Mouse (Mus musculus): ENCODE measurements at regions not wholly inside any gene's neighbourhood (a gene's known extent, or its start where the extent isn't known, plus 50 kb on each side); places are given as distances from the start of the nearest gene placed in this dataset.
"Not testable (repeated sequence)": the region's sequence is repeated elsewhere in the genome, so short reads cannot be mapped to it uniquely, and the experiment has no call there.

DNA sequence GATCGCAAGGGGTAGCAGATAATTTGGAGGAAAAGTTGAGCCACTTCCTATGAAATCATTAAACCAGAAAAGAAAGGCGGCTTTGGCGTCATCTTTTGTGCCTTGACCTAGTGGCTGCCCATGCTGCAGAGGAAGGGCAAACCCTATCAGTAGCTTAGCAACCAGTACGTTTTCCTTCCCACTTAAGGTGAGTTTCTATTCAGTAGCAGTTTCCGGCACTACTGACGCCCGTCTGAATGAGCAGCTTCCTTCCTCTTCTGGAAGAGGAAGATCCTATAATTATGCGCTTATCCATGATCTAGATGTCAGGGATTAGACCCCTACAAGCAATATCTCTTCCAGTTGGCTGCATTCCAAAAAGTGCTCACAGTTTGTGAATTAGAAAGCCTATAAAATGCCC, 360.0 kb upstream of the Adamts5 start:
- no peak overlapping the region for H3K4me2 ChIP-seq (replicated peaks)
- no peak for ATAC-seq
- H3K9me3 ChIP-seq = no peaks in the 10 kb centered on the region
- H3K4me3 ChIP-seq (replicated peaks) = no peak overlapping the region
- 0 out of 2 replicates have a peak, but pooled peaks cover 3% of the 10 kb centered on the region for H3K4me1 ChIP-seq (replicated peaks)
- H3K36me3 ChIP-seq = no peaks in the 10 kb centered on the region
- H3K27ac ChIP-seq = no peak overlapping the region
- WGBS = 50% methylated on average over 8 of the region's 8 CpGs
- H3K27me3 ChIP-seq = no peaks in the 10 kb centered on the region
- no peak overlapping the region for H3K9ac ChIP-seq (replicated peaks)

DNA sequence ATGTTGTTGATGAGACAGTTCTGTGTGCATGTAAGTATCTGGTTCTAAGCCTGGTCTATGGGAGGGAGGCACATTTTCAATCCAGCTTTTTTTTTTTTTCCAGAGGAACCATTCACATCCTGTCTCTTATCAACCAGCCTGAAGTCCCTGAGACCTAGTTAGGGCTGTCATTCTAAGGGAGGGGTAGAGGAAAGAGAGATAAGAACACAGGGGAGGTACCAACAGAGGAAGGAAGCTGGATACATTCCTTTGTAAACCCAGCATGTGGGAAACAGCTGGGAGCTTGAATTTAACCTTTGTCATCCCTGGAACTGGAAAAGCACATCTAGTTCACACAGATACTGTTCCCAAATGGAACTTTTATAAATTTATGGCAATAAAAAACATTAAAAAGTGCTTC, 351.0 kb upstream of the Adamts5 start:
- no peak overlapping the region for H3K4me3 ChIP-seq (replicated peaks)
- no peak overlapping the region for H3K4me2 ChIP-seq (replicated peaks)
- H3K36me3 ChIP-seq = no peaks in the 10 kb centered on the region
- H3K9ac ChIP-seq (replicated peaks) = no peak overlapping the region
- H3K4me1 ChIP-seq (replicated peaks) = no peaks in the 10 kb centered on the region
- ATAC-seq = no peak
- no peak overlapping the region for H3K27ac ChIP-seq
- no peaks in the 10 kb centered on the region for H3K9me3 ChIP-seq
- H3K27me3 ChIP-seq = no peaks in the 10 kb centered on the region

DNA sequence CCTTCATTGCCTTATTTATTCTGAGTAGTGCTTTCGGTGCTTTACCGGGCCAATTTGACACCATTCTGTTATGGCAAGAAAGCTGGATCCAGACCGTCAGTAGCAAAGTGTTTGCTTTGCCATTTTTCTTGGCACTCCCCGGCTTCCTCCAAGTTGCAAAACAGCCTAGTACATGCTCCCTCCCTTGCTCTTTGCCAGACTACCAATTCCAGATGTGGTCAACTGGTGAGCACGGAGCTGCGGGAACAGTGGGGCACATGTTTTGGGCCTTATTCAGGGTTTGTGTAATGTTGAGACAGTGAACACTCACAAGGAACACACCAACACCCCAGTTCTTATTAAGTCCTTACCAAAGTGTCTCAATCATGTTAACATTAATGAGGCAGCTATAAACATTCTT, 348.4 kb upstream of the Adamts5 start:
- Histone ChIP-seq H3K27ac (no peak overlapping the region), H3K4me1 (replicated peaks) (no peaks in the 10 kb centered on the region), H3K4me3 (replicated peaks) (no peak overlapping the region), H3K27me3 (no peaks in the 10 kb centered on the region), H3K36me3 (no peaks in the 10 kb centered on the region), H3K9me3 (no peaks in the 10 kb centered on the region), H3K9ac (replicated peaks) (no peak overlapping the region), H3K4me2 (replicated peaks) (no peak overlapping the region)
- 92% methylated on average over 6 of the region's 6 CpGs for WGBS
- ATAC-seq = no peak

DNA sequence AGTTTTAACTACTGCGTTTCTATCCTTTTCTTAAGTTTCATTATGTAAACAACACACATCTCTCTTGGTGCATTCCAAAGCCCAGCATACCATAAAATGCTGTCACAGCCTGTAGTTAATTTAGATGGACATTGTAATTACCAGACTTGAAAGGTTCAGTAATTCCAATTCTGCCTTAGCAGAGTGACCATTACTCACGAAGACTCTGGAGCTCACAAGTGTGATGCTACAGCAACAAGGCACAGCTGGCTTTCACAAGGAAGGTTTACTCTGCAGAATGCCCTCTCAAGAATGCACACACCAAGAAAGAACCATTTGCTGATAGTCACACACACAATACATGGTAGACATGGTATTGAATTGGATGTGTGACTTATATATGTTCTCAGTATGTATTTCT, 342.6 kb upstream of the Adamts5 start:
- no peak for ATAC-seq
- no peak overlapping the region for H3K27ac ChIP-seq
- 77% methylated on average over 2 of the region's 2 CpGs for WGBS
- H3K36me3 ChIP-seq = no peaks in the 10 kb centered on the region
- no peaks in the 10 kb centered on the region for H3K27me3 ChIP-seq
- H3K4me3 ChIP-seq (replicated peaks) = no peak overlapping the region
- no peak overlapping the region for H3K4me2 ChIP-seq (replicated peaks)
- no peaks in the 10 kb centered on the region for H3K4me1 ChIP-seq (replicated peaks)
- no peak overlapping the region for H3K9ac ChIP-seq (replicated peaks)
- no peaks in the 10 kb centered on the region for H3K9me3 ChIP-seq

DNA sequence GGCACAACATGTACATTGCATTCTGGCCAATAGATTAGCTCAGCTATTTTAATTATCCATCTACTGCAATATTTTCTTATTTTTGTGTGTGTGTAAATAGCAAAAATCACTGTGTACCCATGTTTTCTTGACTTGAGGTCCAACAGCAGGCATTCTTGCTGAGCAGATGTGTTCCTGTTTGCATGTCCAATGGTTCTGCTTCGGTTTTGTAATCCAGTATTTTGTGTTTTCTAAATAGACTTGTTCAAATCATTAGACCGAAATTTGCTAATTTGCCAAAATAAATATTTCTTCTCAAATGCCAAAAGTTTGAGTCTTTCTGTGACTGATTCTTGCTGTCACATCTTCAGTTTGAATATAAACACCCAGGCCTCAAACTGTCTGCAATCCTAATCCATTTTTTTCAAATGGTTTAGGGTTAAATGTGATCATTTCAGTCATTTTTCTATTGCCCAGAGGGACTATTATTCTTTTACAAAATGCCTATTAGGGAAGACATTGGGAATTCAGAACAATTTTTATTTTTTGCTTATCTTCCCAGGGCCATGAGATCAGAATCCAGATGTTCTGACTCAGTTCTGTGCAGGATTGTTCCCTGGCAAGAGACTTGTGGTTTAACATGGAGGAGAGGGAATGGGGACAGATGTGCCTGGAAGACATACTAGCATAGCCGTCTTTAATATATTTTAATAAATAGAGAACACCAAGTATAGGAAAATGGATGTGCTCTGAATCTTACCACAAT, 341.3 kb upstream of the Adamts5 start:
- H3K27ac ChIP-seq = no peak overlapping the region
- H3K27me3 ChIP-seq = no peaks in the 10 kb centered on the region
- WGBS = 93% methylated on average over 3 of the region's 3 CpGs
- no peaks in the 10 kb centered on the region for H3K4me1 ChIP-seq (replicated peaks)
- ATAC-seq = no peak
- H3K9me3 ChIP-seq = no peaks in the 10 kb centered on the region
- H3K4me2 ChIP-seq (replicated peaks) = no peak overlapping the region
- H3K9ac ChIP-seq (replicated peaks) = no peak overlapping the region
- H3K36me3 ChIP-seq = no peaks in the 10 kb centered on the region
- no peak overlapping the region for H3K4me3 ChIP-seq (replicated peaks)

DNA sequence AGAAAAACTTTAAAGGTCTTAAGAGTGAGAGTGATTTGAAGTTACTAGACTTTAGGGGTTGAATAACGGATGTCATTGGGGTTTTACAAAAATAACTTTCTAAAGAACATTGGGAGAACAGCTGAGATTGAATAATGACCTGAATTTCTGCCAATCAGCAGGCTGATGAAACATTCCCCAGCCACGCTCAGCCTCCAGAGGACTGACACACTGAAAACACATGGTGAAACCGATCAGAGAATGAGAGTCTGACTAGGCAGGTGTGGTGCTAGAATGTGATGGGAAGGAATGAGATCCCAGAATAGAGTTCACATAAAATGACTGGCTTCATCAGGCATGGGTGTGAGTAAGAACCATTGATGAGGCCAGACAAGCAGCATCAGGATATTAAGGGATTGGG, 321.4 kb upstream of the Adamts5 start:
- Histone ChIP-seq H3K9me3 (no peaks in the 10 kb centered on the region), H3K27ac (no peak overlapping the region), H3K4me2 (replicated peaks) (no peak overlapping the region), H3K27me3 (no peaks in the 10 kb centered on the region), H3K9ac (replicated peaks) (no peak overlapping the region), H3K4me1 (replicated peaks) (no peaks in the 10 kb centered on the region), H3K36me3 (no peaks in the 10 kb centered on the region), H3K4me3 (replicated peaks) (no peak overlapping the region)
- 87% methylated on average over 3 of the region's 3 CpGs for WGBS
- no peak for ATAC-seq

DNA sequence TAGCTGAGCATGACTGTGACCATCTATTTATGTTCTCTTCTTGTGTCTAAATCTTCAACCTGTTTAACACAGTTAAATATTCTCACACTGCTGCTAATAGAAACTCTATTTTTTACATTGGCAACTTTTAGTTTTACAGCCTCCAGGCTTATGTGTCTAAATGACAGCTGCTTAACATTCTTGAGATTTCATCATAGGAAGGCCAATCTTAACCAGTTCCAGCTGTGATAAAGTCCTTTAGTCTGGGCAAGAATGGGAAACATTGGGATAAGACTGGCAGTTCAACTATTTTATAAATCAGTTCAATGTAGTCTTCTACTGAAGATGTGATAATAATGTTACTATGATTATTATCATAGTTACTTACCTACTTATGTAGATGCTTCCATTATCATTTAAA, 308.9 kb upstream of the Adamts5 start:
- ATAC-seq = no peak
- Histone ChIP-seq H3K9me3 (no peaks in the 10 kb centered on the region), H3K27me3 (no peaks in the 10 kb centered on the region), H3K9ac (replicated peaks) (no peak overlapping the region), H3K27ac (no peak overlapping the region), H3K4me3 (replicated peaks) (no peak overlapping the region), H3K4me1 (replicated peaks) (no peaks in the 10 kb centered on the region), H3K36me3 (no peaks in the 10 kb centered on the region), H3K4me2 (replicated peaks) (no peak overlapping the region)

DNA sequence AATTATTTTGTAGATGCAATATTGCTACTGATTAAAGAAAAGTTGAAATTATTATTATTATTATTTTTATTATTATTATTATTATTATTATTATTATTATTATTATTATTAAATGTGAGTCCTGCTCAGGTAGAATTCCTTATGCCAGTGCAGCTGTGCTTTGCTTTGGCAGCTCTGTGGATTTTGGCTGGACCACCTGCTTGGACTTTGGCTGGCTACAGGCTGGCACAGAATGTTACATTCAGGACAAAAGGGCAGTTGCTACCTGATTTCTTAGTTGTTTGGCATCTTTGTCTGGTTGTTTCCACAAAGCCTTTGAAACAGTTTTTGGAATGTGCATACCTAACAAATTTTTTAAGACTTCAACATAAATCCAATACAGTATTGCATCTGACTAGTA, 307.7 kb upstream of the Adamts5 start:
- no peak overlapping the region for H3K9ac ChIP-seq (replicated peaks)
- ATAC-seq = no peak
- no peak overlapping the region for H3K4me2 ChIP-seq (replicated peaks)
- no peaks in the 10 kb centered on the region for H3K4me1 ChIP-seq (replicated peaks)
- no peaks in the 10 kb centered on the region for H3K9me3 ChIP-seq
- no peak overlapping the region for H3K27ac ChIP-seq
- H3K4me3 ChIP-seq (replicated peaks) = no peak overlapping the region
- H3K36me3 ChIP-seq = no peaks in the 10 kb centered on the region
- no peaks in the 10 kb centered on the region for H3K27me3 ChIP-seq

DNA sequence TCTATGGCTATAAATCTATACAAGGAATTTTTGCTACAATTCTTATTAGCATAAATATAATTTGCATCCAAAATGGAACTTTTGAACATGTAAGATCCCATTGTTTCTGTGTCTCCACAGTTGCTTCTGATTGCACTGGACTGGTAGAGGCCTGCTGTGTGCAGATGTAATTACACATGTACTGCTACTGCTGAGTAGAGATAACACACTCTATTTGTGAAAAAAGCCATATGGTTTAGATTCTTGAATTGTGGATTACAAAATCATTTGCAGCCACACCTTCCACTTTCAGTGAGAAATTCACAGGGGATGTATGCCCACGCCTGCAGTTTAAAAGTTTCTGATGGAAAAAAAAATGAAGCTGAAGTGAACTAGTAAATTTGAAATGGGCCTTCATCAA, 288.2 kb upstream of the Adamts5 start:
- H3K27ac ChIP-seq = no peak overlapping the region
- no peak overlapping the region for H3K4me2 ChIP-seq (replicated peaks)
- H3K4me3 ChIP-seq (replicated peaks) = no peak overlapping the region
- H3K27me3 ChIP-seq = no peaks in the 10 kb centered on the region
- H3K4me1 ChIP-seq (replicated peaks) = no peaks in the 10 kb centered on the region
- H3K9ac ChIP-seq (replicated peaks) = no peak overlapping the region
- 83% methylated on average over 1 of the region's 1 CpGs for WGBS
- H3K9me3 ChIP-seq = no peaks in the 10 kb centered on the region
- no peaks in the 10 kb centered on the region for H3K36me3 ChIP-seq
- no peak for ATAC-seq

DNA sequence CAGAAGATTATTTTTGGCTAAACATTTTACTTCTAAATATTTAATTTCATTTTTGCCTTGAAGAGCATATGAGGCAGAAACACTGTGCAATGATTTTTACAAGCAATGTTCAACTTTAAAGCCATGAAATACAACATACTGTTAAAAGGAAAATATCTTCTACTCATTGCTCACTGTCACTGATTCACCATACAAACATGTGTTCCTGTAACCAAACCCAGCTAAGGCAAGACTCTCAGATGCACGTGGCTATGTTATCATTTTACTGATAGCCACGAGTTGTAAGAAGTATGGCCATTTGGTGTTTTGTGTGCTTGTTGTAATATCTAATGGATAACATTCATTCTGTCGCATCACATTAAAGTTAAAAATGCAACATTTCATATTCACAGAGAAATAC, 287.3 kb upstream of the Adamts5 start:
- no peaks in the 10 kb centered on the region for H3K4me1 ChIP-seq (replicated peaks)
- no peaks in the 10 kb centered on the region for H3K27me3 ChIP-seq
- H3K36me3 ChIP-seq = no peaks in the 10 kb centered on the region
- no peaks in the 10 kb centered on the region for H3K9me3 ChIP-seq
- H3K4me3 ChIP-seq (replicated peaks) = no peak overlapping the region
- ATAC-seq = no peak
- no peak overlapping the region for H3K27ac ChIP-seq
- H3K9ac ChIP-seq (replicated peaks) = no peak overlapping the region
- H3K4me2 ChIP-seq (replicated peaks) = no peak overlapping the region
- 90% methylated on average over 3 of the region's 3 CpGs for WGBS

DNA sequence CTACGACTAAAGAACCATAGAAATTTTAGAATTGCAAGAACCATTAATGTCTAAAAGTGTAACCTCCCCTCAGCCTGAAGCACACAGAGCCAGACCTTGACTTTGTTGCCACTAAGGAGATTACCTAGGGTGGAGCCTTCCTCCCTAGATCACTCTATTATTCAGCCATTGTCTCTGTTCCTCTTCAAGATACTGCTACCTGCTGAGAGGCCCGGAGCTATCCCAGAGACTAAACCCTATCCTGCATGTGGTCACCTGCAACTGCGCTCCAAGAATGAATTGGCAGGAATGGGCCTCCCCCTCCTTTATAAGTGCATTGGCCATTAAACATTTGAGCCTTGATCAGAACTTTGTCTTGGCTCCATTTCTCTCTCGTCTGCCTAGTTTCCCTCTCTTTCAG, 286.0 kb upstream of the Adamts5 start:
- H3K4me3 ChIP-seq (replicated peaks); H3K27ac ChIP-seq; H3K9ac ChIP-seq (replicated peaks); H3K36me3 ChIP-seq; H3K9me3 ChIP-seq; H3K4me2 ChIP-seq (replicated peaks); H3K4me1 ChIP-seq (replicated peaks); ATAC-seq; H3K27me3 ChIP-seq: not testable (repeated sequence)
- 52% methylated on average over 4 of the region's 4 CpGs for WGBS

DNA sequence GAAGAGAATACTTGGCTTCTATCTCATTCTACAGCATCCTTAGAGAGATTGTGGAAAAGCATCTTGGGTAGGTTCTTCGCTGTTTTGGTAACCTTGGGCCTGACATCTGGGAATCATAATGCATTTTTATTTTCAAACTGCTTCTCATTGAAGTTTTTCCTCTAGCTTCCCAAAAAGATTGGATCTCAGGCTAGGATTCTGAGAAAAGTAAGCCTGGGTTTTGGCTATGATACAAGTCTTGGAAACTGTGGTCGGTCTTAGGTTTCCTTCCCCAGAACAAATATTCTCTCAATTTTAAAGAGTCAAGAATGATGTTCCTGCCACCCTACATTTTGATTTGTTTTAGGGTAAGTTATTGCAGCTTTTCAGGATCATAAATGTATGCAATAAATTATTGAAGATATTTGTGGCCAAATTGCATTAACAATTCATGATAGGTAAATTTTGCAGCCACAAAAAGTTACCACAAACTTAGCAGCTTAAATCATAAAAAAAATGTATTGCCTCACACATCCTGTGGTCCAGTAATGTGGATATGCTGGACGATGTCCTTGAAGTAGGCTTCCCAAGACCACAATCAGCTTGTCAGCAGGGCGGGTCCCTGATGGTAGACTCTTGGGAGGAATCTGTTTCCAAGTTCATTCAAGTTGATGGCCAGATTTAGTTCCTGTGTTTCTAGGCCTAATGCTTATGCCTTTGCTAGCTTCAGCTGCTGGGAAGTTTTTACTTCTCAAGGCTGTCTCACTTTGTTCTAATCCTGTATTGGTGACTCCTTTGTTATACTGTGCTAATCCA, 257.6 kb upstream of the Adamts5 start:
- Histone ChIP-seq H3K36me3 (no peaks in the 10 kb centered on the region), H3K4me3 (replicated peaks) (no peak overlapping the region), H3K27me3 (no peaks in the 10 kb centered on the region), H3K9ac (replicated peaks) (no peak overlapping the region), H3K4me2 (replicated peaks) (no peak overlapping the region), H3K9me3 (no peaks in the 10 kb centered on the region), H3K27ac (no peak overlapping the region), H3K4me1 (replicated peaks) (no peaks in the 10 kb centered on the region)
- WGBS = 84% methylated on average over 4 of the region's 4 CpGs
- ATAC-seq = no peak

DNA sequence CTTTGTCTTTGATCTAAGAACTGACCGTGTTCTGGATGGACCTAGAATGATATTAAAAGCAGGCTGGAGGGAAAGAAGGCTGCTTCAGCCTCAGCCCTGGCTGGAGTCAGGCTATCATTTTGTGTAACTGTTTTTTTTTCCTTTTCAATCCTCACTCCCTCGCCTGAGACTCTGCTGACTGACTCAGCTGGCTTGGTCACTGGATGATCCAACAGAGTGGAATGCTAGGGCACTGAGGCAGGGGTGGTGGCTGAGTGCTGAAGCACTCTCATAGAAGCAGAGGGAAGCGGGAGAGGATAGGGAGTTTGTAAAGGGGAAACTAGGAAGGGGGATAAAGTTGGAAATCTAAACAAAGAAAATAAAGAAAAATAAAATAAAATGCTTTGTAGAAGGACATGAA, 236.5 kb upstream of the Adamts5 start:
- Histone ChIP-seq H3K9ac (replicated peaks) (no peak overlapping the region), H3K27ac (no peak overlapping the region), H3K4me1 (replicated peaks) (peaks cover 5% of the 10 kb centered on the region; the same call in 1 of the 2 replicates), H3K4me2 (replicated peaks) (no peak overlapping the region), H3K36me3 (no peaks in the 10 kb centered on the region), H3K9me3 (no peaks in the 10 kb centered on the region), H3K4me3 (replicated peaks) (no peak overlapping the region), H3K27me3 (no peaks in the 10 kb centered on the region)
- no peak for ATAC-seq
- WGBS = 63% methylated on average over 3 of the region's 3 CpGs
